Mouse (Mus musculus) liver, adult (tissue): ENCODE measurements around the gene Xkr8.

Source experiments
- GATA4 ChIP-seq: IDR thresholded peaks from 2 replicates; pipeline ENCODE4 v1.6.1; 2014; ENCODE audit warnings: mild to moderate bottlenecking, low read length; ENCODE audit not compliant: insufficient replicate concordance

The Xkr8 gene

GRCm38 (mm10) chr4:132747664-132748259 lies 15.4 kb upstream of the Xkr8 start:
- no peak for TF ChIP-seq GATA4

GRCm38 (mm10) chr4:132746911-132747517 lies 14.7 kb upstream of the Xkr8 start:
- TF ChIP-seq GATA4 = no peak

GRCm38 (mm10) chr4:132743992-132744911 lies 11.9 kb upstream of the Xkr8 start:
- no peak for TF ChIP-seq GATA4

GRCm38 (mm10) chr4:132741491-132741890 lies 9.1 kb upstream of the Xkr8 start:
- no peak for TF ChIP-seq GATA4

- no peak for TF ChIP-seq GATA4
Observed at GRCm38 (mm10) chr4:132735894-132736293, 3.5 kb upstream of the Xkr8 start.

GRCm38 (mm10) chr4:132735389-132735788 lies 3.0 kb upstream of the Xkr8 start:
- no peak for TF ChIP-seq GATA4

- no peak for TF ChIP-seq GATA4
Observed at GRCm38 (mm10) chr4:132734766-132735165, 2.4 kb upstream of the Xkr8 start.

DNA sequence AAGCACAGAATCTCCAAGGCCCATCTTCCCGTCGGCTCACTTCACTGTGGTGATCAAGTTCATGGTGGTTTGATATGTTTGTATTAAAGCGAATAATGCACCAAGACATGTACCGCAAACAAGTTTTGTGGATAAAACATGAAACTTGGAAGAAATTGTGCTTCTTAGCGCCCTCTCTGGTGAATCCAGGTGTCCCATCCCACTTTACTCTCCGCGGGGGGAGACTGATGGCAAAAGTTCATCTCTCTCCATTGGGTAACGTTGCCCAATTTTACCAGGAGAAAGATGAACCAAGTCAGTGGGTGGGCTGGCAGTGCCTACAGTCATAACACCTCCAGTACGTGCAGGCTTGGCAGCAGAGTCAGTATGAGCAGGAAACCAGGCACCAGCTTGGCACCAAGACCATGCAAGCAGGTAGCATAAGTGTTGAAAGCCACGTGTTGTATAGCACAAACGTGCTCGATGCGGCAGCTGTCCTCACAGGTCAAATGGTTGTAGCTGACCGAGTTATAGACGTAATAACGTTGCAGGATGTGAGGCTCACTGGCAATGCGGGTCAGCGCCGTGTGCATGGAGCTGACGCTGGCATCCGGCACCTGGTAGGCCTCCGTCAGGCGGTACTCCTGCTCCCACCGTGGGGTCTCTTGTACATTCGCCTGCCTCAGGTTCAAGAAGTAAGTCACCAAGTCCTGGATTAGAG lies 875 bp upstream of the Xkr8 start:
- no peak for TF ChIP-seq GATA4

GRCm38 (mm10) chr4:132731616-132732015 lies 730 bp downstream of the Xkr8 start:
- TF ChIP-seq GATA4 = no peak

DNA sequence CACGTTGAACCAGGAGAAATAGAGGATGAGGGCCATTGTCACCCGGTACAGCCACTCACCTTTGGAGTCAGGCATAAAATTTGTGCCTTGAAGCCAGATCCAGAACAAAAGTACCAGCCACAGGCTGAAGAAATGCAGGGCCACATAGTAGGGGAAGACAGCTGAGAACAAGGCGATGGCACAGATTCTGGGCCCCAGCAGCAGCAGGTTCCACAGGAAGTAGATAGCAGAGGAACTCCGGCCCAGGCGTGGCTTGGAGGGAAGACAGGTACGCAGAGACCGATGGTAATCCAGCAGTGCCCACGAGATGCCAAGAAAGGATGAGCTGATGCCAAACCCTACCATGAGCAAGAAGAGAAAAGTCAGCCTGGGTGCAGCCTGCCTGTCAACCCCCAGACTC lies 4.1 kb downstream of the Xkr8 start:
- TF ChIP-seq GATA4 = no peak

GRCm38 (mm10) chr4:132718251-132718650 lies 14.1 kb downstream of the Xkr8 start:
- no peak for TF ChIP-seq GATA4

DNA sequence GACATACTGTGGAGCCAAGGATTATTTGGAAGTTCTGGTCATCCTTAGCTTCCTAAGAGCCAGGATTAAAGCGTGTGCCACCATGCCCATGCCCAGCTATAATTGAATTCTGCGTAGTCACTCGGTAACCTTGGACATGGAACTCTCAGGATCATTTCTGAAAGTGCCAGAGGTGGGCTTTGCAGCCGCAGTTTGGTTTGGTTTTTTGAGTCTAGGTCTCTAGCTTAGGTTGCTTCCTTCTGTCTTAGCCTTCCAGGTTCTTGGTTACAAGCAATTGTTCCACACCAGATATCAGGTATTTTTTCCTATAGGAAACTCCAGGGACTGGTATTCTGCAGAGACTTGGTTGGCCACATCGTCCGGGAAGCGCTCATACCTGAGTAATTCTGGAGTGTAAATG lies 19.2 kb downstream of the Xkr8 start:
- no peak for TF ChIP-seq GATA4

DNA sequence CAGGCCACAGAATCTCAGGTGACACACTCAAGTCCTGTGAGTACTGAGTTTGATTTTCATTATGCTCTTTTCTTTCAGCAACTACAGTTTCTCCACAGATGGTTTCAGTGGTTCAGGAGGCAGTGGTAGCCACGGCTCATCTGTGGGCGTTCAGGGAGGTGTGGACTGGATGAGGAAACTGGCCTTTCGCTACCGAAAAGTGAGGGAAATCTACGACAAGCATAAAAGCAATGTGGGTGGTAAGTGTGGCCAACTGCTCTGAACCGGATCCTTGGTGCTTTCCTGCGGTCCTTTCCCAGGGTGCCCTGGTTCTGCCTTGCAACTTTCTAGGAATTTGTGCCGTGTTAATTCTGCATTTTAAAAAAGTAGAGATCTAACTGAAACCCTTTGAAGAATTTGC lies 25.5 kb downstream of the Xkr8 start:
- TF ChIP-seq GATA4 = no peak

DNA sequence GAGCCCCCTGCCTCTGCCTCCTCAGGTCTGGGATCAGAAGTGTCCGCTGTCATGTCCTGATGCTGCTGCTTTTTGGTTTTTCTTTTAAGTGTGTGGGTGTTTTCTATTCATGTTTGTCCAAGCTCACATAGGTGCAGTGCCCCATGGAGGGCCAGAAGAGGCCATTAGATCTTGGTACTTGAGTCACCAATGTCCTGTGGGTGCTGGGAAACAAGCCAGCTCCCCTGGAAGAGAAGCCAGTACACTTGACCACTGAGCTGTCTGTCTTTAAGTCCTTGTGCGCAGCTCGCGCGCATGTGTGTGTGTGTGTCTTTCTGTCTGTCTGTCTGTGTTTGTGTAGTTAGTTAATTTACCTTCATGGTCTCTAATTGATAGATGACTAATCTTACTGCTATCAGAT lies 30.3 kb downstream of the Xkr8 start:
- TF ChIP-seq GATA4 = no peak

DNA sequence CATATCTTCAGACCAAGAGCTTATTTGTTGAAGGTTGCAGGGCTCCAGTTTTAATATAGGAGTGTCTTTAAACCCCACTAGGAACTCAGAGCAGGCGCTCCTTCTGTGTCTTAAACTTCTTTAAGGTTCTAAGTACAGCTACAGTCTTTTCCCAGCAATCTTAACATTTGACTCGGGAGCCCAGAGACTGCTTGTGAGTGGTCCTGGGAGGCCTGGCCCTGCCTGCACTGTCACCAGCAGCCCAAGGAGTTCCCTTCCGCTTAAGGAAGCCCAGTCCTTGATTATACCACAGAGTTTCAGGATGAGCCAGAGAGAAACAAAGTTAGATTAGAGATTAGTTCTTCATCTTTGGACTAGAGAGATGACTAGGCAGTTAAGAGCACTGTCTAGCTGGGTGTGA lies 39.0 kb downstream of the Xkr8 start:
- no peak for TF ChIP-seq GATA4
